Mouse (Mus musculus): ENCODE measurements at regions not wholly inside any gene's neighbourhood (a gene's known extent, or its start where the extent isn't known, plus 50 kb on each side); places are given as distances from the start of the nearest gene placed in this dataset.

- no peak for ATAC-seq (replicated peaks; ENCODE audit: insufficient number of reproducible peaks, low FRiP score, low TSS enrichment)
Measured at GRCm38 (mm10) chr5:53407646-53408045, 58.3 kb upstream of the Rbpj start.

DNA sequence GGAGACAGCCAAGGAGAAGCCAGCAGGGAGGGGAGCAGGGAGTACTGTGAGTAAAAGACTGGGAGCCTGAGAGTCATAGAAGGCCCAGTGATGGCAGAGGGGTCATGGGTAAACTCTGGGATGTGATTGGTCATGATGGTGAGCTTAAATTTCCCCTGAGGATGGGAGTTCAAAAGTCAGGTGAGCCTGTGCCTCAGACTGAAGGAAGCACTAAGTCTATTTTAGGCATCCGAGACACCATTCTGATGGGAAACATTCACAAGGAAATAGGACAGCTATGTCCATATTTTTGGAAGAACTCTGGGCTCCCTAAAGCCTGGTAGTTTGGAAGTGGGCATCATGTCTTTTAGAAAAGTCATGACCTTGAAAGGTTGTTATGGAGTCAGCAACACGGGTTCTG lies 57.7 kb upstream of the Rbpj start:
- Histone ChIP-seq H3K9ac (ENCODE audit: low read depth, low read length) (no peak overlapping the region), H3K4me1 (ENCODE audit: control insufficient read depth, insufficient read depth, low read length) (no peaks in the 10 kb centered on the region), H3K36me3 (ENCODE audit: control insufficient read depth, insufficient read depth, low read length) (no peaks in the 10 kb centered on the region), H3K27ac (ENCODE audit: low read depth, low read length) (no peak overlapping the region), H3K9me3 (replicated peaks; ENCODE audit: control insufficient read depth, low read length) (no peaks in the 10 kb centered on the region), H3K27me3 (ENCODE audit: control insufficient read depth, insufficient read depth, low read length) (no peaks in the 10 kb centered on the region), H3K4me3 (ENCODE audit: low read depth, low read length) (no peak overlapping the region), H3K4me2 (no peak overlapping the region)
- WGBS (ENCODE audit: insufficient replicate concordance), result 81% methylated on average over 2 of the region's 2 CpGs
- no peak for ATAC-seq (replicated peaks; ENCODE audit: insufficient number of reproducible peaks, low FRiP score, low TSS enrichment)

More at GRCm38 (mm10) chr5:53407646-53408045, 58.3 kb upstream of the Rbpj start:
- Histone ChIP-seq H3K27me3 (ENCODE audit: control insufficient read depth, insufficient read depth, low read length) (no peaks in the 10 kb centered on the region), H3K36me3 (ENCODE audit: control insufficient read depth, insufficient read depth, low read length) (no peaks in the 10 kb centered on the region), H3K27ac (ENCODE audit: low read depth, low read length) (no peak overlapping the region), H3K9me3 (replicated peaks; ENCODE audit: control insufficient read depth, low read length) (no peaks in the 10 kb centered on the region), H3K4me2 (no peak overlapping the region), H3K4me3 (ENCODE audit: low read depth, low read length) (no peak overlapping the region), H3K4me1 (ENCODE audit: control insufficient read depth, insufficient read depth, low read length) (no peaks in the 10 kb centered on the region; the same call in 1 of the 2 replicates), H3K9ac (ENCODE audit: low read depth, low read length) (no peak overlapping the region)
- WGBS (ENCODE audit: insufficient replicate concordance), result 73% methylated on average over 2 of the region's 2 CpGs

- H3K27me3 ChIP-seq (ENCODE audit: control insufficient read depth, insufficient read depth, low read length), result no peaks in the 10 kb centered on the region
- no peak overlapping the region for H3K4me2 ChIP-seq
- 77% methylated on average over 3 of the region's 3 CpGs for WGBS (ENCODE audit: insufficient replicate concordance)
- no peak overlapping the region for H3K4me3 ChIP-seq (ENCODE audit: low read depth, low read length)
- H3K36me3 ChIP-seq (ENCODE audit: control insufficient read depth, insufficient read depth, low read length), result no peaks in the 10 kb centered on the region
- H3K9me3 ChIP-seq (replicated peaks; ENCODE audit: control insufficient read depth, low read length), result no peaks in the 10 kb centered on the region
- no peak overlapping the region for H3K9ac ChIP-seq (ENCODE audit: low read depth, low read length)
- no peaks in the 10 kb centered on the region for H3K4me1 ChIP-seq (ENCODE audit: control insufficient read depth, insufficient read depth, low read length)
- ATAC-seq (replicated peaks; ENCODE audit: insufficient number of reproducible peaks, low FRiP score, low TSS enrichment), result no peak
- H3K27ac ChIP-seq (ENCODE audit: low read depth, low read length), result no peak overlapping the region
Measured at GRCm38 (mm10) chr5:53409740-53410139, 56.2 kb upstream of the Rbpj start.

- Histone ChIP-seq H3K4me1 (ENCODE audit: control insufficient read depth, insufficient read depth, low read length) (no peaks in the 10 kb centered on the region), H3K36me3 (ENCODE audit: control insufficient read depth, insufficient read depth, low read length) (no peaks in the 10 kb centered on the region), H3K4me2 (no peak overlapping the region), H3K9ac (ENCODE audit: low read depth, low read length) (no peak overlapping the region), H3K9me3 (replicated peaks; ENCODE audit: control insufficient read depth, low read length) (no peaks in the 10 kb centered on the region), H3K27me3 (ENCODE audit: control insufficient read depth, insufficient read depth, low read length) (no peaks in the 10 kb centered on the region), H3K27ac (ENCODE audit: low read depth, low read length) (no peak overlapping the region), H3K4me3 (ENCODE audit: low read depth, low read length) (no peak overlapping the region)
- 56% methylated on average over 7 of the region's 7 CpGs for WGBS (ENCODE audit: insufficient replicate concordance)
- no peak for ATAC-seq (replicated peaks; ENCODE audit: insufficient number of reproducible peaks, low FRiP score, low TSS enrichment)
Measured at GRCm38 (mm10) chr5:53412391-53413075, 53.4 kb upstream of the Rbpj start.

DNA sequence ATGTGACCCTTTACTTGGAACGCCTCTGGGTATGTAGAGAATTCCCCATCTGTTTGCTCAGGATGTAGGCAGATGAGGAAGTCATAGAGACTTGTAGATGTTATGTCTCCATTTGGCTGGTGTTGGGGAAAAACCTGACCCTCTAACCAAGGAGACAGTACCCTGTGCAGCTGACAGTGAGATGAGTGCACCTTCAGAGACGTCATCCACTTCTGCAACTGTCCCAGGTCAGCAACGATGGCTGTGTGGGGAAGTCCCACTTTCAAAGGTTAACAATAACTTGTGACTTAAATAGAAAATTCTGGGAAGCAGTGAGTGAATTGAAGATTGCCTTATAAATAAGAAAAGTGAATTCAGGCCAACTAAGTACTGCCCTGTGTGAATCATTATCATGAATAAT lies 52.3 kb upstream of the Rbpj start:
- no peaks in the 10 kb centered on the region for H3K27me3 ChIP-seq (ENCODE audit: control insufficient read depth, insufficient read depth, low read length)
- no peak for ATAC-seq (replicated peaks; ENCODE audit: insufficient number of reproducible peaks, low FRiP score, low TSS enrichment)
- no peak overlapping the region for H3K27ac ChIP-seq (ENCODE audit: low read depth, low read length)
- no peaks in the 10 kb centered on the region for H3K4me1 ChIP-seq (ENCODE audit: control insufficient read depth, insufficient read depth, low read length)
- no peaks in the 10 kb centered on the region for H3K36me3 ChIP-seq (ENCODE audit: control insufficient read depth, insufficient read depth, low read length)
- 86% methylated on average over 3 of the region's 3 CpGs for WGBS (ENCODE audit: insufficient replicate concordance)
- H3K9me3 ChIP-seq (replicated peaks; ENCODE audit: control insufficient read depth, low read length), result no peaks in the 10 kb centered on the region
- no peak overlapping the region for H3K9ac ChIP-seq (ENCODE audit: low read depth, low read length)
- no peak overlapping the region for H3K4me2 ChIP-seq
- H3K4me3 ChIP-seq (ENCODE audit: low read depth, low read length), result no peak overlapping the region

DNA sequence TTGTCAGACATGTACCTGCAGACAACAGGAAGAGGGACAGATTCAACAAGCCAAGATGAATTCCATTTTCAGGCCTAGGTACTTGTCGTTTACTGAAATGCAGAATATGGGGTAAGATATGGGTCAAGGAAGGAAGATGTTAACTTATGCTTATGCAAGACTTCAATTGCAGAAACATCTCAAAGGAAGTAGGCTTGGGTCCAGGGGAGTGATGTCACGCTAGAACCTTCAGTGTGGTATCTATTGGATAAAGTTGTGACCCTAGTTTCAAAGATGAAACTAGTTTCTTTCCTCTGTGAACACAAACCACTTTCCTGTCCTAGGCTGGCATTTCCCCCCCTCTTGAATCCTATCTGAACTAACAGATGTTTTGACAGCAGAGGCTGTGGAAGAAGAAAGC lies 50.5 kb upstream of the Rbpj start:
- Histone ChIP-seq H3K9ac (ENCODE audit: low read depth, low read length) (no peak overlapping the region), H3K27me3 (ENCODE audit: control insufficient read depth, insufficient read depth, low read length) (0 out of 2 replicates have a peak, but pooled peaks cover 2% of the 10 kb centered on the region), H3K4me3 (ENCODE audit: low read depth, low read length) (no peak overlapping the region), H3K36me3 (ENCODE audit: control insufficient read depth, insufficient read depth, low read length) (no peaks in the 10 kb centered on the region), H3K9me3 (replicated peaks; ENCODE audit: control insufficient read depth, low read length) (no peaks in the 10 kb centered on the region), H3K4me1 (ENCODE audit: control insufficient read depth, insufficient read depth, low read length) (no peaks in the 10 kb centered on the region), H3K27ac (ENCODE audit: low read depth, low read length) (no peak overlapping the region), H3K4me2 (no peak overlapping the region)
- no peak for ATAC-seq (replicated peaks; ENCODE audit: insufficient number of reproducible peaks, low FRiP score, low TSS enrichment)
- WGBS (ENCODE audit: insufficient replicate concordance), result 62% methylated on average over 2 of the region's 2 CpGs

Data from heart, embryonic 11.5 days (tissue).